ENCODE assay signal across 16 mouse cellular contexts in the genomic region with DNA sequence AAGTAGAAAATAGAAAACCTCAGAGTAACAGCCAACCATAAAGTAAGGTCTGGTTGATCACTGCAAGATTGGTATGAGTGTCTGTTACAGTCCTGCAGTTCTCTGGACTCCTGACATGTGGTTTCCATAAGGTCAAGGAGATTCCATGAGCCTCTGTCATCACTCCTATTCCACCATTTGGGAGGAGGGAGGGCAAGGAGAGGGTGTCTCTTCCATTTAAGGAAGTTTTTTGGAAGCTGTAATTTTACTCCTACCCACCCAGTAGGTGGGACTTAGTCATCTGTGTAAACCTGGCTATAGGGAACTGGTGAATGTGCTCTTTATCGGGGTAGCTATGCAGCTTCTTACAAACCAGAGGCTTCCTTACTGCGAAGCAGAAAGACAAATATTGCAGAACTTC.
DNase-seq lines count a peak whose midpoint lies in the region; ATAC-seq and TF ChIP-seq lines count a peak whose summit lies in the region.
"Had no signal": no experiment of that assay in that cellular context is flagged by ENCODE, and none has a peak within 500 bp of the region (broad histone marks: within the 10 kb centered on the region; RNA-seq: fewer than 3 reads in every experiment).

No protein-coding gene starts in this region.

- dilution Hi-C loops in CH12.LX (cut with MboI; ENCODE audit: extremely low pct_ligation_motif_present, extremely low pct_unique_long_range_greater_than_20kb, low sequenced_read_pairs): no loop called here

- H3K4me3 ChIP-seq in heart, embryonic 14.5 days (ENCODE audit: control insufficient read depth in 1 of 2, insufficient read depth in 1 of 2, low read depth in 1 of 2, low read length in 2 of 2): no peak overlapping the region
- no peak overlapping the region for H3K4me3 ChIP-seq in CH12.LX (replicated peaks in 1 of 3; ENCODE audit: low read depth in 2 of 3, low read length in 2 of 3, poor library complexity in 1 of 3)
- H3K4me3 ChIP-seq in limb, embryonic 13.5 days: no peak overlapping the region
- H3K4me3 ChIP-seq: left cerebral cortex, adult 2 months; liver, embryonic 12.5 days had no signal

- TF ChIP-seq CTCF in CH12.LX (conservative IDR thresholded peaks at IDR 0.05 in 1 of 2, IDR thresholded peaks at IDR 0.05 in 1 of 2; ENCODE audit: low read depth in 2 of 2, low read length in 2 of 2): no peak

- H3K27ac ChIP-seq in heart, embryonic 14.5 days (replicated peaks in 1 of 2; ENCODE audit: control insufficient read depth in 1 of 2, insufficient read depth in 1 of 2, low read depth in 2 of 2, low read length in 2 of 2): no peak overlapping the region
- no peak overlapping the region for H3K27ac ChIP-seq in CH12.LX (ENCODE audit: insufficient read depth, low read depth)
- no peak overlapping the region for H3K27ac ChIP-seq in limb, embryonic 13.5 days
- H3K27ac ChIP-seq: left cerebral cortex, adult 2 months; liver, embryonic 12.5 days had no signal

- no peak for TF ChIP-seq EP300 in CH12.LX (IDR thresholded peaks at IDR 0.05; ENCODE audit: low read length)

- 37% methylated on average over 2 of the region's 2 CpGs for WGBS in heart, embryonic 14.5 days
- 56% methylated on average over 2 of the region's 2 CpGs for WGBS in limb, embryonic 13.5 days

- H3K4me2 ChIP-seq in heart, embryonic 14.5 days (ENCODE audit: low read length): no peak overlapping the region
- peak overlapping the region; percentile 21; the same call in 1 of the 2 replicates for H3K4me2 ChIP-seq in CH12.LX (ENCODE audit: insufficient read depth, low read depth, poor library complexity, severe bottlenecking)
- H3K4me2 ChIP-seq in limb, embryonic 13.5 days (replicated peaks): 0 out of 2 replicates have a peak overlapping the region, but pooled peaks have one; percentile 19
- H3K4me2 ChIP-seq: liver, embryonic 12.5 days had no signal

- H3K27me3 ChIP-seq in heart, embryonic 14.5 days (ENCODE audit: control insufficient read depth, insufficient read depth, low read length): no peaks in the 10 kb centered on the region
- H3K27me3 ChIP-seq in CH12.LX (replicated peaks): no peaks in the 10 kb centered on the region
- no peaks in the 10 kb centered on the region for H3K27me3 ChIP-seq in limb, embryonic 13.5 days
- H3K27me3 ChIP-seq: liver, embryonic 12.5 days had no signal

- 0 out of 2 replicates have a peak, but pooled peaks have one; percentile 50 for ATAC-seq in heart, embryonic 14.5 days (ENCODE audit: insufficient number of reproducible peaks, insufficient read depth, low FRiP score, low read depth)
- no peak; the same call in 1 of the 2 replicates for ATAC-seq in limb, embryonic 13.5 days (ENCODE audit: low FRiP score, low read depth)
- ATAC-seq: liver, embryonic 12.5 days had no signal

- no peak for DNase-seq in heart, adult 8-10 months (ENCODE audit: low spot score)
- no peak for DNase-seq in CH12.LX (ENCODE audit: extremely low read depth)
- DNase-seq in embryo, embryonic 11 days: peak; percentile 66
- no peak for DNase-seq in kidney, adult 18-20 months
- no peak for DNase-seq in natural killer cell, adult 2 months (ENCODE audit: low spot score in 2 of 2)
- DNase-seq in left cerebral cortex, adult 11 months (ENCODE audit: low spot score): no peak
- DNase-seq: adrenal gland, adult 8-10 months; cerebellum, postnatal 14 days; heart, postnatal 14 days; kidney, adult 2 months; lung, postnatal 10 days; midbrain, embryonic 14.5 days had no signal

- H3K36me3 ChIP-seq in heart, embryonic 14.5 days (ENCODE audit: control insufficient read depth, insufficient read depth, low read length): no peaks in the 10 kb centered on the region
- H3K36me3 ChIP-seq in CH12.LX (replicated peaks in 1 of 2; ENCODE audit: control insufficient read depth in 1 of 2, insufficient read depth in 1 of 2, low read length in 1 of 2): no peaks in the 10 kb centered on the region
- H3K36me3 ChIP-seq in limb, embryonic 13.5 days: no peaks in the 10 kb centered on the region
- H3K36me3 ChIP-seq: liver, embryonic 12.5 days had no signal

- no peak overlapping the region for H3K9ac ChIP-seq in heart, embryonic 14.5 days (ENCODE audit: low read length)
- no peak overlapping the region for H3K9ac ChIP-seq in CH12.LX (ENCODE audit: insufficient read depth, low read depth)
- no peak overlapping the region for H3K9ac ChIP-seq in limb, embryonic 13.5 days
- H3K9ac ChIP-seq: liver, embryonic 12.5 days had no signal

- peaks cover 19 to 37% of the 10 kb centered on the region in 2 experiments for H3K4me1 ChIP-seq in heart, embryonic 14.5 days (ENCODE audit: control insufficient read depth in 2 of 2, insufficient read depth in 2 of 2, low read length in 2 of 2)
- peaks cover 0 to 13% of the 10 kb centered on the region in 2 experiments; a peak in 1 of 4 replicates for H3K4me1 ChIP-seq in CH12.LX (ENCODE audit: control insufficient read depth in 1 of 2, insufficient read depth in 2 of 2)
- peaks cover 10% of the 10 kb centered on the region for H3K4me1 ChIP-seq in limb, embryonic 13.5 days
- H3K4me1 ChIP-seq: liver, embryonic 12.5 days had no signal

- no peak for TF ChIP-seq RAD21 in CH12.LX (IDR thresholded peaks at IDR 0.05; ENCODE audit: low read depth, low read length)

- no peaks in the 10 kb centered on the region for H3K9me3 ChIP-seq in heart, embryonic 14.5 days (ENCODE audit: control insufficient read depth, low read length)
- H3K9me3 ChIP-seq in CH12.LX (replicated peaks; ENCODE audit: low read length): no peaks in the 10 kb centered on the region
- H3K9me3 ChIP-seq in limb, embryonic 13.5 days: no peaks in the 10 kb centered on the region
- H3K9me3 ChIP-seq: liver, embryonic 12.5 days had no signal

- TF ChIP-seq POLR2A in CH12.LX (IDR thresholded peaks at IDR 0.05; ENCODE audit: low read depth, low read length): no peak

- in situ Hi-C loops in CH12.LX (cut with MboI; ENCODE audit: low pct_ligation_motif_present, low pct_unique_long_range_greater_than_20kb, low sequenced_read_pairs): no loop called here

- H3K79me2 ChIP-seq in CH12.LX (replicated peaks; ENCODE audit: control insufficient read depth, extremely low read depth, insufficient read depth, poor library complexity, severe bottlenecking): no peaks in the 10 kb centered on the region

TF ChIP-seq in CH12.LX, 34 proteins besides CTCF, POLR2A, EP300 and RAD21:
- no peak for TF ChIP-seq IRF4 (IDR thresholded peaks at IDR 0.05; ENCODE audit: low read depth, low read length)
- TF ChIP-seq MAFK (IDR thresholded peaks at IDR 0.05; ENCODE audit: insufficient replicate concordance, low read length): no peak
- no peak for TF ChIP-seq MEF2A (IDR thresholded peaks at IDR 0.05; ENCODE audit: borderline replicate concordance, low read depth, low read length)
- no peak for TF ChIP-seq MAX (IDR thresholded peaks at IDR 0.05; ENCODE audit: low read length)
- TF ChIP-seq NRF1 (IDR thresholded peaks at IDR 0.05; ENCODE audit: low read depth, low read length): no peak
- TF ChIP-seq KAT2A (IDR thresholded peaks at IDR 0.05; ENCODE audit: insufficient replicate concordance, low read length): no peak
- TF ChIP-seq TCF12 (IDR thresholded peaks at IDR 0.05; ENCODE audit: low read depth, low read length): no peak
- TF ChIP-seq PAX5 (IDR thresholded peaks at IDR 0.05; ENCODE audit: low read length): no peak
- TF ChIP-seq MXI1 (IDR thresholded peaks at IDR 0.05; ENCODE audit: low read depth, low read length): no peak
- no peak for TF ChIP-seq ELF1 (IDR thresholded peaks at IDR 0.05; ENCODE audit: low read depth, low read length)
- no peak for TF ChIP-seq MAZ (IDR thresholded peaks at IDR 0.05; ENCODE audit: low read depth, low read length)
- no peak for TF ChIP-seq SMC3 (IDR thresholded peaks at IDR 0.05; ENCODE audit: low read depth, low read length)
- TF ChIP-seq JUN (IDR thresholded peaks at IDR 0.05; ENCODE audit: insufficient read depth, low read depth, low read length): no peak
- TF ChIP-seq NELFE (IDR thresholded peaks at IDR 0.05; ENCODE audit: low read depth, low read length): no peak
- no peak for TF ChIP-seq USF1 (IDR thresholded peaks at IDR 0.05; ENCODE audit: low read depth, low read length)
- TF ChIP-seq ZKSCAN1 (IDR thresholded peaks at IDR 0.05; ENCODE audit: borderline replicate concordance, low read depth, low read length): no peak
- TF ChIP-seq CHD2 (IDR thresholded peaks at IDR 0.05; ENCODE audit: low read length): no peak
- TF ChIP-seq CHD1 (IDR thresholded peaks at IDR 0.05; ENCODE audit: low read depth, low read length): no peak
- no peak for TF ChIP-seq POLR2AphosphoS2 (IDR thresholded peaks at IDR 0.05; ENCODE audit: low read depth, low read length)
